11 mouse cellular contexts compared by ENCODE assay signal in genomic region chr5:37699757-37700156, GRCm38 (mm10). TPM values are rescaled to one million over a fixed set of nuclear protein-coding genes. Genes with fewer than 3 reads are reported as not detected.
A peak's percentile ranks its signal among the peaks of the same experiment; 100 is the strongest.
DNase-seq lines count a peak whose midpoint lies in the region; ATAC-seq lines count a peak whose summit lies in the region.
"Had no signal": no experiment of that assay in that cellular context is flagged by ENCODE, and none has a peak within 500 bp of the region (broad histone marks: within the 10 kb centered on the region; RNA-seq: fewer than 3 reads in every experiment).

No protein-coding gene starts in this region.

- 78% methylated on average over 12 of the region's 12 CpGs for WGBS in heart, embryonic 10.5 days
- 66% methylated on average over 12 of the region's 12 CpGs for WGBS in midbrain, embryonic 14.5 days
- WGBS in midbrain, embryonic 10.5 days: 89% methylated on average over 12 of the region's 12 CpGs
- 53% methylated on average over 12 of the region's 12 CpGs for WGBS in limb, embryonic 15.5 days

- H3K4me1 ChIP-seq in heart, embryonic 10.5 days: no peaks in the 10 kb centered on the region
- H3K4me1 ChIP-seq in midbrain, embryonic 14.5 days (ENCODE audit: control insufficient read depth, insufficient read depth, low read length): peaks cover 6% of the 10 kb centered on the region; the same call in 1 of the 2 replicates
- H3K4me1 ChIP-seq in midbrain, embryonic 10.5 days: peaks cover 15% of the 10 kb centered on the region
- H3K4me1 ChIP-seq in limb, embryonic 15.5 days: peaks cover 10% of the 10 kb centered on the region; the same call in 1 of the 2 replicates

- H3K27ac ChIP-seq in heart, embryonic 10.5 days: no peak overlapping the region
- H3K27ac ChIP-seq in midbrain, embryonic 14.5 days (replicated peaks; ENCODE audit: low read depth, low read length): no peak overlapping the region
- no peak overlapping the region for H3K27ac ChIP-seq in midbrain, embryonic 10.5 days (replicated peaks)
- H3K27ac ChIP-seq in limb, embryonic 15.5 days: no peak overlapping the region
- H3K27ac ChIP-seq: embryonic facial prominence, embryonic 13.5 days; heart, embryonic 13.5 days; neural tube, embryonic 13.5 days had no signal

- no peak overlapping the region for H3K4me2 ChIP-seq in midbrain, embryonic 14.5 days (ENCODE audit: low read length)
- no peak overlapping the region for H3K4me2 ChIP-seq in limb, embryonic 15.5 days
- H3K4me2 ChIP-seq: embryonic facial prominence, embryonic 13.5 days; heart, embryonic 13.5 days; neural tube, embryonic 13.5 days had no signal

- H3K4me3 ChIP-seq in heart, embryonic 10.5 days: no peak overlapping the region
- no peak overlapping the region for H3K4me3 ChIP-seq in midbrain, embryonic 14.5 days (replicated peaks; ENCODE audit: low read depth, low read length)
- H3K4me3 ChIP-seq in midbrain, embryonic 10.5 days: no peak overlapping the region
- no peak overlapping the region for H3K4me3 ChIP-seq in limb, embryonic 15.5 days
- H3K4me3 ChIP-seq: embryonic facial prominence, embryonic 13.5 days; heart, embryonic 13.5 days; neural tube, embryonic 13.5 days had no signal

- no peaks in the 10 kb centered on the region for H3K27me3 ChIP-seq in heart, embryonic 10.5 days (ENCODE audit: insufficient read depth, poor library complexity, severe bottlenecking)
- H3K27me3 ChIP-seq in midbrain, embryonic 14.5 days (ENCODE audit: control insufficient read depth, insufficient read depth, low read length): no peaks in the 10 kb centered on the region
- H3K27me3 ChIP-seq in midbrain, embryonic 10.5 days (ENCODE audit: low read depth, poor library complexity, severe bottlenecking): no peaks in the 10 kb centered on the region
- no peaks in the 10 kb centered on the region for H3K27me3 ChIP-seq in limb, embryonic 15.5 days
- H3K27me3 ChIP-seq: heart, embryonic 13.5 days; neural tube, embryonic 13.5 days had no signal

- no peaks in the 10 kb centered on the region for H3K36me3 ChIP-seq in heart, embryonic 10.5 days
- H3K36me3 ChIP-seq in midbrain, embryonic 14.5 days (ENCODE audit: control insufficient read depth, insufficient read depth, low read length): no peaks in the 10 kb centered on the region
- H3K36me3 ChIP-seq in midbrain, embryonic 10.5 days: no peaks in the 10 kb centered on the region
- H3K36me3 ChIP-seq in limb, embryonic 15.5 days: no peaks in the 10 kb centered on the region
- H3K36me3 ChIP-seq: embryonic facial prominence, embryonic 13.5 days; heart, embryonic 13.5 days; neural tube, embryonic 13.5 days had no signal

- ATAC-seq in midbrain, embryonic 14.5 days (ENCODE audit: low FRiP score, low TSS enrichment): no peak
- ATAC-seq in limb, embryonic 15.5 days (ENCODE audit: insufficient number of reproducible peaks, low FRiP score, low TSS enrichment, low read depth): peak; percentile 71; the same call in 1 of the 2 replicates

- peak; percentile 21 for DNase-seq in heart, adult 8-10 months (ENCODE audit: low spot score)
- DNase-seq in heart, embryonic 10.5 days (ENCODE audit: low spot score): no peak
- DNase-seq in midbrain, embryonic 14.5 days: peak; percentile 34
- DNase-seq in midbrain, embryonic 10.5 days (ENCODE audit: low spot score): no peak
- DNase-seq in forelimb bud, embryonic 11.5 days (ENCODE audit: low read depth, low spot score): peak; percentile 27
- no peak for DNase-seq in spleen, postnatal 4 days (ENCODE audit: low spot score in 2 of 2)
- DNase-seq in gastrocnemius, adult 18-20 months (ENCODE audit: low spot score): no peak

- H3K9me3 ChIP-seq in heart, embryonic 10.5 days: no peaks in the 10 kb centered on the region
- H3K9me3 ChIP-seq in midbrain, embryonic 14.5 days (ENCODE audit: control insufficient read depth, low read length): no peaks in the 10 kb centered on the region
- no peaks in the 10 kb centered on the region for H3K9me3 ChIP-seq in midbrain, embryonic 10.5 days (replicated peaks)
- H3K9me3 ChIP-seq in limb, embryonic 15.5 days: no peaks in the 10 kb centered on the region
- H3K9me3 ChIP-seq: embryonic facial prominence, embryonic 13.5 days; heart, embryonic 13.5 days; neural tube, embryonic 13.5 days had no signal

- H3K9ac ChIP-seq in midbrain, embryonic 14.5 days (replicated peaks; ENCODE audit: low read length): no peak overlapping the region
- H3K9ac ChIP-seq in limb, embryonic 15.5 days: no peak overlapping the region
- H3K9ac ChIP-seq: embryonic facial prominence, embryonic 13.5 days; heart, embryonic 13.5 days; neural tube, embryonic 13.5 days had no signal

RNA-seq across cellular contexts. Expression of gene Stk32b, which starts 17.2 kb away (rescaled TPM):
- total RNA-seq in heart, adult 8-10 months (2022): under 1 TPM; 0.35 to 0.91 (median 0.64) TPM
- polyA plus RNA-seq in heart, embryonic 10.5 days (2016; fragmentation: Nextera tagmentation; extraction: Ambion mirVana): 0.30 and 0.51 TPM in 2 replicates
- 24.5 and 33.4 TPM in 2 replicates for polyA plus RNA-seq in midbrain, embryonic 14.5 days (2014; fragmentation: Nextera tagmentation; extraction: Ambion mirVana)
- polyA plus RNA-seq in midbrain, embryonic 10.5 days (2016; fragmentation: Nextera tagmentation; extraction: Ambion mirVana): 0.99 and 2.1 TPM in 2 replicates
- 3.8 and 4.5 TPM in 2 replicates for polyA plus RNA-seq in limb, embryonic 15.5 days (2015; fragmentation: Nextera tagmentation; extraction: Ambion mirVana)
- under 1 TPM; 0.09 to 0.12 TPM for total RNA-seq in gastrocnemius, adult 18-20 months (2021)

RNA-seq across cellular contexts. Expression of gene Cytl1, which starts 35.6 kb away (rescaled TPM):
- total RNA-seq in heart, adult 8-10 months (2022): 10 to 100 TPM; 21.2 to 40.2 (median 28.5) TPM
- 2.4 and 3.0 TPM in 2 replicates for polyA plus RNA-seq in heart, embryonic 10.5 days (2016; fragmentation: Nextera tagmentation; extraction: Ambion mirVana)
- 0.27 TPM in 1 of 2 replicates, not detected in the other for polyA plus RNA-seq in midbrain, embryonic 14.5 days (2014; fragmentation: Nextera tagmentation; extraction: Ambion mirVana)
- 0.16 and 0.27 TPM in 2 replicates for polyA plus RNA-seq in midbrain, embryonic 10.5 days (2016; fragmentation: Nextera tagmentation; extraction: Ambion mirVana)
- 78.7 and 87.1 TPM in 2 replicates for polyA plus RNA-seq in limb, embryonic 15.5 days (2015; fragmentation: Nextera tagmentation; extraction: Ambion mirVana)
- 1 to 10 TPM; 3.3 to 4.8 TPM for total RNA-seq in gastrocnemius, adult 18-20 months (2021)

Comparison
In these comparisons a context has a peak if more than half of its experiments do, and no peak if none do; other contexts are left out.
1. DNase-seq: peak in heart, adult 8-10 months (single experiment), midbrain, embryonic 14.5 days (single experiment) and forelimb bud, embryonic 11.5 days (single experiment); none in heart, embryonic 10.5 days (single experiment), midbrain, embryonic 10.5 days (single experiment), spleen, postnatal 4 days (0 of 2) and gastrocnemius, adult 18-20 months (single experiment).
2. RNA of gene Cytl1, which starts 35.6 kb away (polyA plus RNA-seq): 78.7 to 87.1 TPM in limb, embryonic 15.5 days; 2.4 to 3.0 TPM in heart, embryonic 10.5 days, 0.16 to 0.27 TPM in midbrain, embryonic 10.5 days and 0.27 TPM in midbrain, embryonic 14.5 days; every median in the first group is over 10 times any median in the second.